Mouse (Mus musculus): ENCODE measurements at regions not wholly inside any gene's neighbourhood (a gene's known extent, or its start where the extent isn't known, plus 50 kb on each side); places are given as distances from the start of the nearest gene placed in this dataset.

DNA sequence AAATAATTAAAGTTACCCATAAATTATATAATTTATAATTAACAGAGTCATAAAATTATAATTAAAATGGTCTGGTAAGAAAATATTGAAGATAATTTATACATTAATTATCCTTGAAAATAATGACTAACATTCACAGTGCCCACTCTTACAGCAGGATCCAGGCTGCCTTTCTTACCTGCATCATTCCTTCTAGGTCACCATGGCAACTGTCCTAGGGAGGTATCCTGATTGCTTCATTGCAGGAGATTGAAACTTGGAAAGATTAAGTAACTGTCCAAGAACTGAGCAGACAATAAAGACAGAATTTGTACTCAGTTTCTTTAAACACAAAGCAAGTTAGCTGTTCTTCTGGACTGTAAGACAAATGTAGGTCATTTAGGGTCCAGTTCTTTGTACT is 416.7 kb upstream of the Id2 start:
- TF ChIP-seq CTCF (IDR thresholded peaks at IDR 0.05; ENCODE audit: low read depth, low read length) (no peak), POLR2A (IDR thresholded peaks at IDR 0.05; ENCODE audit: borderline replicate concordance, low read depth, low read length) (no peak)

Data from bone marrow macrophage, adult 2 months (primary cell).